ENCODE assay signal across 21 mouse cellular contexts in the genomic region with DNA sequence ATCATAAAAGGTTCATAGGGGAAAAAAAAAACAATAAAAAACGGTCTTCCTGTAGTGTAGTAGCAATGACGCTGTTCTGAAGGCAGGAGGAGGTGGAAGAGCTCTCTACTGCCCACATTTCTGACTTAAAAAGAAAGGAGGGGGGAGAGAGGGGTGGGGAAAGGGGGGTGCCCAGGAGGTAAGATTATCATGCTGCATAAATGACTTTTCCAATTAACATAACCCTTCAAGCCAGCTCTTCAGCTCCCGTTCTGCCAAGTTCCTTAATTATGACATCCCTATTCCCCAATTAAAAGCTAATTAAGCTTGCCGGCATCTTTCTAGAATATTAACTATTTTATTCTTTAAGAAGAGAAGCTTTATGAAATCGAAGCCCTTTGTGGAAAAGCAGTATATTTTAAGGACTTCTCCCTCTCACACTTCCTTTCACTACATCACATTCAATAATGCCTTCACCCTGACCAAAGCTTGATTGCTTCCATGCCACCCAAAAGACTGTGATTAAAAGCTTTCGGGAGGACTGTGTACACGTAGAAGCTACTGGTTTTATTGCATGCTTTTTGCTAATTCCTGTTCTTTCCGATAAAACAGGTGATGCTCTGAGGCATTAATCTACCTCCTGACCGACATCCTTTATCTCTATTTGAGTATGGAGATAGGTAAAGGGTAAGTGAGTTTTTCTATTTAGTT.
DNase-seq lines count a peak whose midpoint lies in the region; ATAC-seq and TF ChIP-seq lines count a peak whose summit lies in the region.
"Had no signal": no experiment of that assay in that cellular context is flagged by ENCODE, and none has a peak within 500 bp of the region (broad histone marks: within the 10 kb centered on the region; RNA-seq: fewer than 3 reads in every experiment).

No protein-coding gene starts in this region.

- DNase-seq in hindbrain, embryonic 11.5 days (ENCODE audit: low spot score) = no peak
- DNase-seq in brain, embryonic 14.5 days (ENCODE audit: low read depth) = peak; percentile 87
- peak; percentile 31 for DNase-seq in forebrain, postnatal 0 days
- peak; percentile 47 for DNase-seq in midbrain, postnatal 0 days (ENCODE audit: low spot score)
- DNase-seq in left cerebral cortex, adult 8-10 months (ENCODE audit: low spot score in 2 of 2) = no peak
- no peak for DNase-seq in right cerebral cortex, adult 2 months (ENCODE audit: low spot score in 2 of 2)
- DNase-seq: adrenal gland, postnatal 10 days; cerebellum, adult 11-12 months; cerebellum, postnatal 25 days; embryo, embryonic 11 days; heart, postnatal 14 days; kidney, adult 2 months; kidney, postnatal 10 days; thymus, postnatal 25 days had no signal

- no peak overlapping the region for H3K9ac ChIP-seq in hindbrain, embryonic 12.5 days
- no peak overlapping the region for H3K9ac ChIP-seq in hindbrain, embryonic 11.5 days (ENCODE audit: low read depth, low read length)
- no peak overlapping the region for H3K9ac ChIP-seq in forebrain, postnatal 0 days
- H3K9ac ChIP-seq in midbrain, postnatal 0 days (replicated peaks; ENCODE audit: low read length, poor library complexity, severe bottlenecking) = no peak overlapping the region
- H3K9ac ChIP-seq: liver, embryonic 15.5 days had no signal

- H3K9me3 ChIP-seq in hindbrain, embryonic 12.5 days (replicated peaks) = no peaks in the 10 kb centered on the region
- no peaks in the 10 kb centered on the region for H3K9me3 ChIP-seq in hindbrain, embryonic 11.5 days (ENCODE audit: control insufficient read depth, low read length)
- no peaks in the 10 kb centered on the region for H3K9me3 ChIP-seq in forebrain, postnatal 0 days (ENCODE audit: low read length)
- no peaks in the 10 kb centered on the region for H3K9me3 ChIP-seq in midbrain, postnatal 0 days (ENCODE audit: low read length)
- H3K9me3 ChIP-seq: liver, embryonic 15.5 days had no signal

- H3K36me3 ChIP-seq in hindbrain, embryonic 12.5 days = no peaks in the 10 kb centered on the region
- H3K36me3 ChIP-seq in hindbrain, embryonic 11.5 days (ENCODE audit: control insufficient read depth, insufficient read depth, low read length) = no peaks in the 10 kb centered on the region
- H3K36me3 ChIP-seq in forebrain, postnatal 0 days (ENCODE audit: insufficient read depth) = no peaks in the 10 kb centered on the region
- no peaks in the 10 kb centered on the region for H3K36me3 ChIP-seq in midbrain, postnatal 0 days (ENCODE audit: insufficient read depth, low read length)
- H3K36me3 ChIP-seq: liver, embryonic 15.5 days had no signal

- no peak overlapping the region for H3K4me2 ChIP-seq in hindbrain, embryonic 12.5 days (replicated peaks)
- H3K4me2 ChIP-seq in hindbrain, embryonic 11.5 days (replicated peaks; ENCODE audit: low read depth, low read length) = no peak overlapping the region
- peak overlapping the region; percentile 17 for H3K4me2 ChIP-seq in forebrain, postnatal 0 days (ENCODE audit: low read depth)
- H3K4me2 ChIP-seq in midbrain, postnatal 0 days (ENCODE audit: low read depth, low read length, poor library complexity, severe bottlenecking) = peak overlapping the region; percentile 24; the same call in 1 of the 2 replicates
- H3K4me2 ChIP-seq: heart, embryonic 11.5 days; liver, embryonic 15.5 days had no signal

- H3K4me1 ChIP-seq in hindbrain, embryonic 12.5 days = no peaks in the 10 kb centered on the region
- H3K4me1 ChIP-seq in hindbrain, embryonic 11.5 days (replicated peaks; ENCODE audit: control insufficient read depth, insufficient read depth, low read length) = no peaks in the 10 kb centered on the region
- H3K4me1 ChIP-seq in forebrain, postnatal 0 days (ENCODE audit: insufficient read depth) = no peaks in the 10 kb centered on the region
- no peaks in the 10 kb centered on the region for H3K4me1 ChIP-seq in midbrain, postnatal 0 days (ENCODE audit: insufficient read depth, low read length)
- H3K4me1 ChIP-seq: liver, embryonic 15.5 days had no signal

- H3K27ac ChIP-seq in hindbrain, embryonic 12.5 days = no peak overlapping the region
- no peak overlapping the region for H3K27ac ChIP-seq in hindbrain, embryonic 11.5 days (ENCODE audit: low read depth, low read length)
- H3K27ac ChIP-seq in forebrain, postnatal 0 days (ENCODE audit: low read depth, low read length) = no peak overlapping the region
- no peak overlapping the region for H3K27ac ChIP-seq in midbrain, postnatal 0 days (ENCODE audit: low read depth, low read length)
- H3K27ac ChIP-seq: liver, embryonic 15.5 days had no signal

- 0 out of 2 replicates have a peak, but pooled peaks have one; percentile 52 for ATAC-seq in hindbrain, embryonic 12.5 days (ENCODE audit: low FRiP score)
- ATAC-seq in hindbrain, embryonic 11.5 days (ENCODE audit: low FRiP score) = no peak
- peak; percentile 88 for ATAC-seq in forebrain, postnatal 0 days
- ATAC-seq in midbrain, postnatal 0 days (ENCODE audit: low FRiP score) = peak; percentile 84
- ATAC-seq: activated CD4-positive, CD25-positive, alpha-beta regulatory T cell, adult 4 months; CD4-positive, CD25-positive, alpha-beta regulatory T cell, adult 4 months; inflammation-experienced regulatory T-cells, adult 6 months; lung, postnatal 0 days had no signal

- no peak for TF ChIP-seq CTCF in brain, embryonic 14.5 days (IDR thresholded peaks at IDR 0.05; ENCODE audit: borderline replicate concordance, extremely low read depth, insufficient read depth, insufficient read length)
- TF ChIP-seq CTCF in forebrain, postnatal 0 days (IDR thresholded peaks at IDR 0.05; ENCODE audit: low read depth) = no peak
- TF ChIP-seq CTCF in midbrain, postnatal 0 days (IDR thresholded peaks at IDR 0.05) = peak; percentile 34; the same call in 1 of the 2 replicates

- WGBS in hindbrain, embryonic 12.5 days = 71% methylated on average over 9 of the region's 9 CpGs
- WGBS in hindbrain, embryonic 11.5 days = 85% methylated on average over 9 of the region's 9 CpGs
- WGBS in forebrain, postnatal 0 days = 31% methylated on average over 9 of the region's 9 CpGs
- 44% methylated on average over 9 of the region's 9 CpGs for WGBS in midbrain, postnatal 0 days

- H3K27me3 ChIP-seq in hindbrain, embryonic 12.5 days = no peaks in the 10 kb centered on the region
- no peaks in the 10 kb centered on the region for H3K27me3 ChIP-seq in hindbrain, embryonic 11.5 days (ENCODE audit: control insufficient read depth, insufficient read depth, low read length)
- no peaks in the 10 kb centered on the region for H3K27me3 ChIP-seq in forebrain, postnatal 0 days (ENCODE audit: insufficient read depth, low read length)
- no peaks in the 10 kb centered on the region for H3K27me3 ChIP-seq in midbrain, postnatal 0 days (ENCODE audit: insufficient read depth, low read length)
- H3K27me3 ChIP-seq: liver, embryonic 15.5 days had no signal

- TF ChIP-seq POLR2A in brain, embryonic 14.5 days (IDR thresholded peaks at IDR 0.05; ENCODE audit: borderline replicate concordance, extremely low read depth, insufficient read depth, insufficient read length, poor library complexity, severe bottlenecking) = no peak

- no peak overlapping the region for H3K4me3 ChIP-seq in hindbrain, embryonic 12.5 days
- H3K4me3 ChIP-seq in hindbrain, embryonic 11.5 days (ENCODE audit: low read depth, low read length) = no peak overlapping the region
- no peak overlapping the region for H3K4me3 ChIP-seq in forebrain, postnatal 0 days (ENCODE audit: low read depth, low read length)
- no peak overlapping the region for H3K4me3 ChIP-seq in midbrain, postnatal 0 days (ENCODE audit: low read depth, low read length)
- H3K4me3 ChIP-seq: liver, embryonic 15.5 days had no signal

Comparison
In these comparisons a context has a peak if more than half of its experiments do, and no peak if none do; other contexts are left out.
1. H3K4me2 ChIP-seq: peak in forebrain, postnatal 0 days (single experiment) and midbrain, postnatal 0 days (single experiment); none in hindbrain, embryonic 12.5 days (single experiment) and hindbrain, embryonic 11.5 days (single experiment).
2. DNase-seq: peak in brain, embryonic 14.5 days (single experiment), forebrain, postnatal 0 days (single experiment) and midbrain, postnatal 0 days (single experiment); none in hindbrain, embryonic 11.5 days (single experiment), left cerebral cortex, adult 8-10 months (0 of 2) and right cerebral cortex, adult 2 months (0 of 2).